Mouse (Mus musculus): ENCODE measurements around the gene Prrc2b. TPM values are rescaled to one million over a fixed set of nuclear protein-coding genes. Genes with fewer than 3 reads are reported as not detected.

Gene Prrc2b
- polyA plus RNA-seq, 1 experiment from 2014 or later = 111 TPM

DNA sequence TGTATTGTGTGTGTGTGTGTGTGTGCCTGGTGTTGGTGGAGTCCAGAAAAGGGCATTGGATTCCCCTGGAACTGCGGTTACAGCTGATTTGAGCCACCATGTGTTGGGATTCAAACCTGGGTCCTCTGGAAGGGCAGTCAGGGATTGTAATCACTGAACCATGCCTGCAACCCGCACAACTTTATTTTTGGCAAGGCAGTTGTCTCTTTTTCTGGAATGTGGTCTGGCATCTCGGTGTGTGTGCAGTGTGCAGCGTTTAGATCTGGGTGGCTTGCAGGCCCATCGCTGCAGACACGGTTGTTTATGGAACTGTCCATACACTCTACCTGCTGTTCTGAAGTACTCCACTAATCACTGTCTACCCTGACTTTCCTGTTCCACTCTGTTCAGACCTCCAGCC, 28.5 kb downstream of the Prrc2b start:
- no peaks in the 10 kb centered on the region for H3K27me3 ChIP-seq
- no peak overlapping the region for H3K4me3 ChIP-seq
- 81% methylated on average over 6 of the region's 6 CpGs for WGBS
- H3K4me2 ChIP-seq (replicated peaks) = no peak overlapping the region
- no peak overlapping the region for H3K27ac ChIP-seq
- peaks cover 73% of the 10 kb centered on the region for H3K4me1 ChIP-seq
- no peak for ATAC-seq (ENCODE audit: low FRiP score)
- H3K36me3 ChIP-seq = peaks cover 17% of the 10 kb centered on the region
- no peak overlapping the region for H3K9ac ChIP-seq
- no peaks in the 10 kb centered on the region for H3K9me3 ChIP-seq (replicated peaks)

DNA sequence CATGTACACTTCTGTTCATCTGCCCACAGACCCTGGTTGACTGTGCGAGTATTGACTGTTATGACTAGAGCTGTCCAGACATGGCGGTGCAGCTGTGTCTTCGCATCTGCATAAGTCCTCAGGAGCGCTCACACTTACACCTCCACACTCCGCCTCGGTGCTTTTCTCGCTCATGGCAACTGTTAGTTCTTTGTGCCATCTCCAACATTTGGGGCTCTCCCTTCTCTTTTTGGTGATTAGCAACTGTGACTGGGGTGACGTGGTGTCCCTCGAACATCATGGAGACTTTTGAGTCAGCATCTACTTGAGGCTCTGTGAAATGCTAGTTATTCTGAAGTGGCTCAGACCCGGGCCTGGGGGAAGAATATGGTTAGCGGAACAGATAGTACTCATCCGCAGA, 29.2 kb downstream of the Prrc2b start:
- Histone ChIP-seq H3K9me3 (replicated peaks) (no peaks in the 10 kb centered on the region), H3K4me2 (replicated peaks) (no peak overlapping the region), H3K27me3 (no peaks in the 10 kb centered on the region), H3K4me1 (peaks cover 65% of the 10 kb centered on the region), H3K36me3 (peaks cover 23% of the 10 kb centered on the region), H3K9ac (no peak overlapping the region), H3K4me3 (no peak overlapping the region), H3K27ac (no peak overlapping the region)
- ATAC-seq (ENCODE audit: low FRiP score) = no peak
- WGBS = 94% methylated on average over 12 of the region's 12 CpGs

GRCm38 (mm10) chr2:32181364-32181763, 30.5 kb downstream of the Prrc2b start:
- Histone ChIP-seq H3K36me3 (peaks cover 35% of the 10 kb centered on the region), H3K9ac (no peak overlapping the region; the same call in 1 of the 2 replicates), H3K27ac (no peak overlapping the region), H3K4me2 (replicated peaks) (no peak overlapping the region), H3K9me3 (replicated peaks) (no peaks in the 10 kb centered on the region), H3K4me1 (peaks cover 56% of the 10 kb centered on the region), H3K4me3 (no peak overlapping the region), H3K27me3 (no peaks in the 10 kb centered on the region)
- 74% methylated on average over 5 of the region's 5 CpGs for WGBS
- ATAC-seq (ENCODE audit: low FRiP score) = 0 out of 2 replicates have a peak, but pooled peaks have one; percentile 17

- Histone ChIP-seq H3K4me2 (replicated peaks) (no peak overlapping the region), H3K27me3 (no peaks in the 10 kb centered on the region), H3K27ac (peak overlapping the region; percentile 55; the same call in 1 of the 2 replicates), H3K4me3 (no peak overlapping the region), H3K9ac (no peak overlapping the region), H3K9me3 (replicated peaks) (no peaks in the 10 kb centered on the region), H3K36me3 (peaks cover 43% of the 10 kb centered on the region), H3K4me1 (peaks cover 48% of the 10 kb centered on the region)
- 71% methylated on average over 9 of the region's 9 CpGs for WGBS
- ATAC-seq (ENCODE audit: low FRiP score) = no peak
Observed at GRCm38 (mm10) chr2:32182119-32182518, 31.2 kb downstream of the Prrc2b start.

GRCm38 (mm10) chr2:32182676-32183296, 31.9 kb downstream of the Prrc2b start:
- Histone ChIP-seq H3K9me3 (replicated peaks) (no peaks in the 10 kb centered on the region), H3K4me2 (replicated peaks) (no peak overlapping the region), H3K4me1 (peaks cover 42% of the 10 kb centered on the region), H3K4me3 (no peak overlapping the region), H3K27ac (peak overlapping the region; percentile 55), H3K9ac (no peak overlapping the region), H3K36me3 (peaks cover 49% of the 10 kb centered on the region), H3K27me3 (no peaks in the 10 kb centered on the region)
- ATAC-seq (ENCODE audit: low FRiP score) = peak; percentile 39; the same call in 1 of the 2 replicates
- WGBS = 67% methylated on average over 13 of the region's 13 CpGs

GRCm38 (mm10) chr2:32187019-32187551, 36.2 kb downstream of the Prrc2b start:
- Histone ChIP-seq H3K27ac (no peak overlapping the region), H3K9ac (no peak overlapping the region), H3K27me3 (no peaks in the 10 kb centered on the region), H3K36me3 (peaks cover 84% of the 10 kb centered on the region), H3K4me2 (replicated peaks) (no peak overlapping the region), H3K4me1 (peaks cover 14% of the 10 kb centered on the region), H3K9me3 (replicated peaks) (no peaks in the 10 kb centered on the region), H3K4me3 (no peak overlapping the region)
- ATAC-seq (ENCODE audit: low FRiP score) = no peak
- WGBS = 98% methylated on average over 13 of the region's 13 CpGs

GRCm38 (mm10) chr2:32187649-32188048, 36.8 kb downstream of the Prrc2b start:
- no peak overlapping the region for H3K9ac ChIP-seq
- H3K27me3 ChIP-seq = no peaks in the 10 kb centered on the region
- 90% methylated on average over 7 of the region's 7 CpGs for WGBS
- no peak for ATAC-seq (ENCODE audit: low FRiP score)
- H3K4me1 ChIP-seq = peaks cover 8% of the 10 kb centered on the region
- H3K4me3 ChIP-seq = no peak overlapping the region
- H3K9me3 ChIP-seq (replicated peaks) = no peaks in the 10 kb centered on the region
- no peak overlapping the region for H3K27ac ChIP-seq
- H3K36me3 ChIP-seq = peaks cover 89% of the 10 kb centered on the region
- H3K4me2 ChIP-seq (replicated peaks) = no peak overlapping the region

DNA sequence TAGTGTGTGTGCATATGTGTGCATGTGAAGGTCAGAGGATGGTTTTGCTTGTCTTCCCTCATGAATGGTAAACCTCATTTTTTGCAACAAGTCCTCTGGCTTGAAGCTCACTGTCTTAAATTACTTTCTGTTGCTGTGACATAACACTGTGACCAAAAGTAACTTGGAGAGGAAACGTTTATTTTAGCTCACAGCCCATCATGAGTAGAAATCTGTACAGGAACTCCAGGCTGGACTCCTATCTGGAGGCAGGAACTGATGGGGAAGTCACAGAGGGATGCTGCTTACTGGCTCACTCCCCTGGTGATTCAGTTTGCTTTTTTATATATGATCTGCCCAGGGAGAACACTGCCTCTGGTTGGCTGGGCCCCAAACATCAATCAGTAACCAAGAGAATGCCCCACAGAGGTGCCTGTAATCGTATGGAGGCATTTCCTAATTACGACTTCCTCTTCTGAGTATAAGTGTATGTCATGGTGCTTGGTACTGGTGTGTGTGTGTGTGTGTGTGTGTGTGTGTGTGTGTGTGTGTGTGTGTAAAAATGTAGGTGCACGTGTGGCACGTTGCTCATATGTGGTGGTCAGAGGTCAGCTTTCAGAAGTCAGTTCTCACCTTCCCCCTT, 38.3 kb downstream of the Prrc2b start:
- ATAC-seq (ENCODE audit: low FRiP score) = no peak
- Histone ChIP-seq H3K9ac (no peak overlapping the region), H3K4me3 (no peak overlapping the region), H3K9me3 (replicated peaks) (no peaks in the 10 kb centered on the region), H3K4me1 (no peaks in the 10 kb centered on the region), H3K4me2 (replicated peaks) (no peak overlapping the region), H3K27ac (no peak overlapping the region), H3K27me3 (no peaks in the 10 kb centered on the region), H3K36me3 (peaks cover 89% of the 10 kb centered on the region)
- WGBS = 92% methylated on average over 4 of the region's 5 CpGs

- peaks cover 91% of the 10 kb centered on the region for H3K36me3 ChIP-seq
- no peak overlapping the region for H3K4me3 ChIP-seq
- no peak overlapping the region for H3K9ac ChIP-seq
- H3K27ac ChIP-seq = no peak overlapping the region
- WGBS = 83% methylated on average over 1 of the region's 1 CpGs
- no peaks in the 10 kb centered on the region for H3K4me1 ChIP-seq
- ATAC-seq (ENCODE audit: low FRiP score) = no peak
- H3K27me3 ChIP-seq = no peaks in the 10 kb centered on the region
- H3K9me3 ChIP-seq (replicated peaks) = no peaks in the 10 kb centered on the region
- no peak overlapping the region for H3K4me2 ChIP-seq (replicated peaks)
Observed at GRCm38 (mm10) chr2:32190620-32191019, 39.7 kb downstream of the Prrc2b start.

GRCm38 (mm10) chr2:32191872-32192507, 41.1 kb downstream of the Prrc2b start:
- Histone ChIP-seq H3K27ac (no peak overlapping the region), H3K27me3 (no peaks in the 10 kb centered on the region), H3K9ac (no peak overlapping the region), H3K9me3 (replicated peaks) (no peaks in the 10 kb centered on the region), H3K4me1 (no peaks in the 10 kb centered on the region), H3K4me3 (no peak overlapping the region), H3K4me2 (replicated peaks) (no peak overlapping the region), H3K36me3 (peaks cover 91% of the 10 kb centered on the region)
- ATAC-seq (ENCODE audit: low FRiP score) = no peak
- WGBS = 87% methylated on average over 17 of the region's 18 CpGs

DNA sequence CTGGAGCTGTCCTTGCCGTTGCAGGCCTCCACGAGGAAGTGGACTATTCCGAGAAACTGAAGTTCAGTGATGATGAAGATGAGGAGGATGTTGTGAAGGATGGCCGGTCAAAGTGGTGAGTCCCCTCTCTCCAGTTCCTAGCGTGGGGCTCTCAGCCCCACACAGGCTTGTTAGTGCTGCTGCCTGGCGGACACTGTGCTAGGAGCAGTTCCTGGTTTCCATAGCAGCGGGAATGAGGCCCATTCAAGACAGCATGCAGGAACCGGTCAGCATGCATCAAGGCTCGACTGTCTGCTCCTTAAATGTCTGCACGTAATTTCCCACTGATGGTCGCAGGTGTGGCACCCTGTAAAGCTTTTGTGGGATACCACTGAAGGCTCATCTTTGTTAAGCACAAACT, 48.1 kb downstream of the Prrc2b start:
- Histone ChIP-seq H3K27ac (no peak overlapping the region), H3K9me3 (replicated peaks) (no peaks in the 10 kb centered on the region), H3K36me3 (peaks cover 99% of the 10 kb centered on the region), H3K9ac (no peak overlapping the region), H3K4me1 (no peaks in the 10 kb centered on the region), H3K27me3 (no peaks in the 10 kb centered on the region), H3K4me2 (replicated peaks) (no peak overlapping the region), H3K4me3 (no peak overlapping the region)
- WGBS = 74% methylated on average over 11 of the region's 11 CpGs
- no peak for ATAC-seq (ENCODE audit: low FRiP score)

- Histone ChIP-seq H3K36me3 (peaks cover 98% of the 10 kb centered on the region), H3K4me1 (no peaks in the 10 kb centered on the region), H3K4me3 (no peak overlapping the region), H3K9me3 (replicated peaks) (no peaks in the 10 kb centered on the region), H3K27ac (no peak overlapping the region), H3K9ac (no peak overlapping the region), H3K27me3 (no peaks in the 10 kb centered on the region), H3K4me2 (replicated peaks) (no peak overlapping the region)
- 94% methylated on average over 4 of the region's 4 CpGs for WGBS
- no peak for ATAC-seq (ENCODE audit: low FRiP score)
Observed at GRCm38 (mm10) chr2:32200033-32200432, 49.2 kb downstream of the Prrc2b start.
